Mouse (Mus musculus) thymus, postnatal 14 days (tissue): ENCODE results near the gene Slc5a12.

Source experiments
- DNase-seq: peaks from one replicate; pipeline ENCODE4 v3.0.0; 2021

The Slc5a12 gene

DNA sequence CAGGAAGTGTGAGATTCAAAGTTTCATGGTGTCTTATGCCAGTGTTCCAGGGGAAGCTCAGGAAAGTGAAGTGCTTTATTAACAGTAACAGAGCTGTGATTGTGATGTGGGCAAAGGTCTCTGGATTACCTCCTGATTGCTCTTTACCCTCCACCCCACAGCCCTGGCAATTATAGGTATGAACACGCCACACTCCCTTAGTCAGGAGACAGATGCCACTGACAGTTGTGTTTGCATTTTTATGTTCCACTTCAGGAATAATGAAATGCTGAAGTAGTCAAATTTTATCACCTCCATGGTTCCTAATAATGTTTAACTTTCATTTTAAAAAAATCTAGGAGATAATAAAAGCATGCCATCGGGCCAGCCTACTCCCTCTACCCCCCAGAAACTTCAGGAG, at the start of gene Slc5a12:
Slc5a12 (plus strand) TSS at position 367 of the 400 bp plus-strand sequence.
- DNase-seq = no peak

DNA sequence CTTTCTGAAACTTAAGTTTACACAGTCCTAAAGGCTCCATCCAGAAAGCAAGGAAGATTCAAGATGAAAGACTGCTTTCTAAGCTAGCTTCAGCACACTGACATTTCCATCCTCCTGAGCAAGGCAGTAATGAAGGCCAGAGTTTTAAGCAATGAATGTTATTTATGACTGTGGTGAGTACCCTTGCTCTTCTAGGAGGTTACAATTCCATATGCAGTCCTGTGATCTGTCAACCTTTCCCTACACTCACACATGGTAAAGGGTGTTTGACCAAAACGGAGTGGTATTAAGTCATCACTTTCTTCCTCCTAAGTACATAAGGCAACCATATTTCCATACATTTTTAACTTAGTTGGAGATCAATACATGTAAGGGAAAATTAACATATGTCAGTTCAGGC, 41.0 kb upstream of the Slc5a12 start:
- DNase-seq = no peak

DNA sequence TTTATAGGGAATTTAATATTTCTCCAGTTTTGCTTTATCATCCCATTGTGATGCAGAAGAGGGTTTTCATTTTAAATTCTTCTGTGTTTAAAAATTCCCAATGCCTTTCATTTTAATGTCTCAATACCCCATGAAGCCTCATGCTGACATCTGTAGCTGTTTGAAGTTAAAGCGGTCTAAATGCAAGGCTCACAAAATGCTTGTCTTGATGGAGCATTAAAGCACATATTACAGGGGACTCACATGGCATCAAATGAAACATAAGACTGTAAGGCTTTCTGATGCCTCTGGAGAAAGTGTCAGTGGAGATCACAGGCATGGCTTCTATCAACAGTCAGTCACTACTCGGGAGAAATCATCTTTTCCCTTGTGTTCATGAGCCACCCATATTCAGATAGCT, 34.5 kb upstream of the Slc5a12 start:
- no peak for DNase-seq

DNA sequence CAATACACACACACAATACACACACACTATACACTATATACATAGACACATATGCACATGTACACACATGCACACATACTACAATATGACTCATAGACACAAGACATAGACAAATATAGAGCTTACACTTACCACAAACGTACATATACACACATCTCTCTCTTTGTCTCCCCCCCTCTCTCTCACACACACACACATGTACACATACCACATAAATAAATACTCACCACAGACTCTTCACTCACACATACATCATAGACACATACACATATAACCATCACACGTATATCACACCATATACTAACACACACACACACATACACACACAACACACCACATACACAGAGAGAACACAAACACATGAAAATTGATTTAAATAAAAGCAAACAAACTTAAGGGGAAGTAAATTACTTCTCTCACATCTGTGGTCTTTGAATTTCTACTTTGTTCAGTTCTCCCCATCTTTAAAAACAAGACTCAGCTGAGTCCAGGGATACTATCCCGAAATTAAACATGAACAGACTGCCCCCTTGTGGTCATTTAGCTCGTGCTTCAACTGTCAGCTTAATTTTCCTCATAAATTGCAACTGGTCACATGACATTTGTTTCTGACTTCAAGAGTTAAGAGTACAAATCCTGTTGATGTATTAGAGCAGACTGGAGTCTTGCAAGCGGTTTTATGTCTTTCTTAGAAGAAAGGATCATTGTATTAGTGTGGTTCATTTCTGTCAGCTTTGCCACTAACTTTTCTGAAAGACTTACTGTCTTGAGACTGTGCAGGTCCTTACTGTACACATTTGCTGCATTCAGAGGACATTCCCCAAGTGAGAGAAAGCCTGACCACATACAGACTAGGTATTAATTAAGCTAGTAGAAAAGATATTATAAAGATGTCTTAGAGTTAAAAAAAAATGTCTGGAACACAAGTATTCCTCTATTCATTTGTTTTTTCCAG, 32.1 kb upstream of the Slc5a12 start:
- no peak for DNase-seq

DNA sequence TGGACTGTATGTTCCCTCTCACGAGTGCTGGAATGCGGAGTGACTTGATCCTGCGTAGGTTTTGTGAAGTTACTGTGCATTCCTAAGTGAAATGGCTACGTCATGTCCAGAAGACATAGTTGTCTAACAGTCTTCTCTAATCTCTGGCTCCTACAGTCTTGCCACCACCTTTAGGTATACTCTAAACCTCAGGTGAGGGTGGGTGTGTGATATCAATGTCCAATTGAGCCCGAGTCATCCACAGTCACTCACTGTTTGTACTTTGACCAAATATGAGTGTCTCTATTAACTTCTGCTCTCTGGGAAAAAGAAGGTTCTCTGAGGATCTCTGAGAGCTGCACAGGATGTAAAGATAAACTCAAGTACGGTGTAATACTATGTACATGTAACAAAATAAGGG, 10.4 kb upstream of the Slc5a12 start:
- DNase-seq = no peak

DNA sequence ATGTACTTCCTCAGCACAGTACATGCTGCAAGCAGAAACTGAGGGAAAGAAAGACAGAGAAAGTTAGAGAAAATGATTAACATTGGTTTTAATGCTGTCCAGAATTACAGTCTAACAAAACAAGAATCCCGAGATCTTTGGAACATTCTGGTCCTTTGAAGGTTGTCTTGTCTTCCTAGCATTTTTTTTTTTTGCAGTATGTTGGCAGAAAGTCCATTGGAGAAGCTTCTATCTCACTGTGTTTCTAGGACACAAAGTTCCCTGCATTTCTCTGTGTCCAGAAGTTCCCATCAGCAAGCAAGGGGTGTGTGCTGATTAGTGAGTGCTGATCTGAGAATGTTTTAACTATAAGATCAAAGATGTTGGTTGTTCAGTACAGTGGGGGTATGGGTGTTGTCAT, 7.1 kb upstream of the Slc5a12 start:
- DNase-seq = no peak

DNA sequence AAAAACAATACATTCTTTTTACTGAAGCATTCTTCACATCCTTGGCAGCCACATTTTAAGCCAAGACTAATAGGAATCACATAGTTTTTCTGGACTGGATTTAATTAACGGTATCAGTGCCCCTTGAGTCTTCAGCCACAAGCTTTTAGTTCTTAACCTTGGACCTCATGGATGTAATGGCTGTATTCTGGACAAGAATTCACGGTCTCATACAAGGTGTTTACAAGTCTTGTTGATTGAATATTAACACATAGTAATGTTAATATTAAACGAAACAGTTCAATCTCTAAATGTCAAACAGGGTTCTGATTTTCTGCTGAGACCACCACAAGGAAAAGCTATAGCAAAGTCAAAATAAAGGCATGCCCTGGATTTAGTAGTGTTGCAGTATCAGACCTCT, 4.8 kb upstream of the Slc5a12 start:
- no peak for DNase-seq

DNA sequence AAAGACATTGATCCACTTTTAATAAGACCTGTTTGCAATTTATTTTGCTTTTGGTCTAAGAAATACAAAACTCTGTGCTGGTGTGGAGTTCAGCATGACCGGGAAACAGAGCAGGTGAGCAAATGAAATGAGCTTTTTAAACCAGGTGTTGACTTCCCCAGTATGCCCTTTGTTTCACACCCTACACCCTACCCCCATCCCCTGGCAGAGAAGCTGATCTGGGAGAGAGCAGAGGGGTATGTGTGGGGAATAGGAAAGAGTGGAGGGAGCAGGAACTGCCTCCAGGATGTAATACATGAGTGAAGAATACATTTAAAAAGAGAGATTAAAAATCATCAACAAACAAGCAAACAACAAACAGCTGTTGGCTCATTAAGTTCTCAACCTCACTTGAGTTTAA, 47.3 kb downstream of the Slc5a12 start:
- no peak for DNase-seq

DNA sequence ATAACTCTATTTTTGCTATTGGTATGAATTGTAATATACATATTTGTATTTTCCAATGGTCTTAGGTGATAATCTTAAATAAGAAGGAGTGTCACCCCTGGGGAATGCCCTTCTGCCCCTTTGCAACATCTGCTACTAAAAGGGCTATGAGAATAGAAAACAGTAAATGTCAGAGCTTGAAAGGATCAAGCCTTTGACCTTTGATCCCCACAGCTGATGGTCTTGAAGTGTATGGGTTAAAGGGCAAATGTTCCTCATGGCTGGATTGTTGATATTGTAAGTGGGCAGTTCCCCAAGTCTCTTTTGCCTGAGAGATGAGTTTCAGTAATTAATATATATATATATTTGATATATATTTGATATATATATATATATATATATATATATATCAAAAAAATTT, 47.7 kb downstream of the Slc5a12 start:
- no peak for DNase-seq

DNA sequence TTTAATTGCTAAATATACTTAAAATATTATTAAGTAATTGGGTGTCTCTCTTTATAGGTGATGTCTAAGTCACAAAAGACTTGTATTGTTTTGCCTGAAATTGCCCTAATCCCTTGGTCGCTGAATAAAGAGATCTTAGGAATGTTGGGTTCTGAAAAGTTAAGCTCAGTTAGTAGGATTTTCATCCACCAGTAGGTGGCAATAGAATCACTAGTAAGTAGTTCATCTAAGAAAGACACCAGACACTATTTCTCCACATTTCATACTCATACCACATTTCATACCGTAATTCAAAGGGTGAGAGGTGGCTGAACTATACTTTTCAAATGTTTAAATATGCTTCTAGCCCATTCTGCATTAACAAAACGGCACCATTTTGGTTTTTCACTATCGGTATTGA, 66.2 kb downstream of the Slc5a12 start:
- no peak for DNase-seq

DNA sequence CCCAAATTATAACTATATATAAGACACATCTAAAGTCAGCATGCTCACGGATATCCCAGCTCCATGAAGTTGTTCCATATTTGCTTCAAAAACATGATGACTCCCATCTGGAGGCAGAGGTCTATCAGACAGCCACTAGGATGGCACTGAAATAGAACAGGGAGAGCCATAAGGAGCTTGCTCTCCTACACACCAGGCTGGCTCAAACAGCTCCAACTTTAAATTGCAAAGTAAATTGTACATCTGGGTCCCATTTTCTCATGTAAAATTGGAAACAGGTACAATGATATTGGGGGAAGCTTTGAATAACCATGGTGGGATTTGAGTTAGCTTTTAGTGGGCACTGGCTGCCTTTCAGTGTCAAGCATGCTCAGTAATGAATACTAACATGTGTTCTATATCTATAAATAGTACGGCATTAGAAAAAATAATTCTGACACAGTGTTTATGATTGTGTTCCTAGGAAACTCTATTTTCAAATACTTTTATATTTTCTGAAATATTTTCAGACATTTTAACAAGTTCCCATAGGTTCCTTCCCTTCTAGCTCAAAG, 74.0 kb downstream of the Slc5a12 start:
- no peak for DNase-seq
